Mouse (Mus musculus): Measurements from ENCODE around the gene Prss37.

The Prss37 gene

GRCm38 (mm10) chr6:40519408-40519807 is at the start of gene Prss37:
Prss37 (minus strand) TSS chr6:40519508.
- no peak for DNase-seq

- DNase-seq = no peak
Measured at GRCm38 (mm10) chr6:40554950-40555349, 35.6 kb upstream of the Prss37 start, which contains the start of gene Olfr461. Olfr461 (minus strand) TSS chr6:40555050.

- peak; percentile 53 for DNase-seq
Measured at GRCm38 (mm10) chr6:40544690-40545089, 25.4 kb upstream of the Prss37 start.

GRCm38 (mm10) chr6:40493229-40493628 is 26.1 kb downstream of the Prss37 start, which contains the start of gene Tas2r108:
Tas2r108 (plus strand) TSS chr6:40493529.
- no peak for DNase-seq

- no peak for DNase-seq
Measured at GRCm38 (mm10) chr6:40490933-40491332, 28.4 kb downstream of the Prss37 start, which contains the start of gene Tas2r137. Tas2r137 (plus strand) TSS chr6:40491233.

GRCm38 (mm10) chr6:40482318-40482717 is 37.0 kb downstream of the Prss37 start:
- no peak for DNase-seq

- no peak for DNase-seq
Measured at GRCm38 (mm10) chr6:40479705-40480104, 39.6 kb downstream of the Prss37 start.

GRCm38 (mm10) chr6:40476132-40476531 is 43.2 kb downstream of the Prss37 start:
- DNase-seq = no peak

- DNase-seq = no peak
Measured at GRCm38 (mm10) chr6:40471720-40472010, 47.6 kb downstream of the Prss37 start.

- peak; percentile 99 for DNase-seq
Measured at GRCm38 (mm10) chr6:40470916-40471719, 48.2 kb downstream of the Prss37 start, which contains the start of gene Ssbp1. Ssbp1 (plus strand) TSS chr6:40471352.

GRCm38 (mm10) chr6:40465710-40466109 is 53.6 kb downstream of the Prss37 start:
- DNase-seq = no peak
